Mouse (Mus musculus) stomach, embryonic 15.5 days (tissue): ENCODE measurements around the gene Kctd4. TPM values are rescaled to one million over a fixed set of nuclear protein-coding genes. Genes with fewer than 3 reads are reported as not detected.
A peak's percentile ranks its signal among the peaks of the same experiment; 100 is the strongest.
"Not testable (repeated sequence)": the region's sequence is repeated elsewhere in the genome, so short reads cannot be mapped to it uniquely, and the experiment has no call there.

Experiments used
- ATAC-seq: fragments of 200-750 bp; cut with Nextera tagmentation; 2 replicates; pipeline ENCODE4 v1.8.0; 2017; ENCODE audit warnings: low read depth, moderate number of reproducible peaks, moderate TSS enrichment; ENCODE audit not compliant: insufficient read depth, low FRiP score
- H3K27ac ChIP-seq: fragments of 300-500 bp; sonication (generic); 2 replicates; pipeline ENCODE4 v1.5.1; 2015; ENCODE audit warnings: mild to moderate bottlenecking, inconsistent platforms
- H3K27me3 ChIP-seq: fragments of 300-500 bp; sonication (generic); replicated peaks from 2 replicates; pipeline ENCODE4 v1.6.1; 2015; ENCODE audit warnings: inconsistent platforms
- H3K36me3 ChIP-seq: fragments of 300-500 bp; sonication (generic); 2 replicates; pipeline ENCODE4 v1.6.1; 2015; ENCODE audit warnings: inconsistent platforms
- H3K4me1 ChIP-seq: fragments of 300-500 bp; sonication (generic); 2 replicates; pipeline ENCODE4 v1.6.1; 2015; ENCODE audit warnings: inconsistent platforms
- H3K4me2 ChIP-seq: fragments of 300-500 bp; sonication (generic); 2 replicates; pipeline ENCODE4 v1.6.1; 2015; ENCODE audit warnings: mild to moderate bottlenecking, inconsistent platforms
- H3K4me3 ChIP-seq: fragments of 300-500 bp; sonication (generic); replicated peaks from 2 replicates; pipeline ENCODE4 v1.5.1; 2015; ENCODE audit warnings: inconsistent platforms
- H3K9ac ChIP-seq: fragments of 300-500 bp; sonication (generic); 2 replicates; pipeline ENCODE4 v1.6.1; 2015; ENCODE audit warnings: inconsistent platforms
- H3K9me3 ChIP-seq: fragments of 300-500 bp; sonication (generic); 2 replicates; pipeline ENCODE4 v1.6.1; 2016; ENCODE audit warnings: inconsistent platforms
- WGBS: fragments of 180-500 bp; shearing (Covaris S2); methylation state at CpG from one replicate; pipeline ENCODE4 v1.1.7; 2015; 5-methylcytosine and 5-hydroxymethylcytosine counted together
- polyA plus RNA-seq: library from polyadenylated mRNA; unstranded; fragments of >200 nt; fragmentation: Nextera tagmentation; extraction: Ambion mirVana; gene quantifications from 2 replicates; pipeline ENCODE4 v1.2.1, GENCODE M21; 2015

Kctd4 gene
- 0.27 and 0.40 TPM in 2 replicates for polyA plus RNA-seq

- ATAC-seq: no peak
- H3K36me3 ChIP-seq: no peaks in the 10 kb centered on the region
- H3K27ac ChIP-seq: no peak within 1 kb of the TSS
- H3K4me2 ChIP-seq: no peak within 1 kb of the TSS
- 85% methylated on average over 7 of the region's 7 CpGs for WGBS
- H3K27me3 ChIP-seq: no peaks in the 10 kb centered on the region
- no peak within 1 kb of the TSS for H3K9ac ChIP-seq
- H3K9me3 ChIP-seq: no peaks in the 10 kb centered on the region
- no peak within 1 kb of the TSS for H3K4me3 ChIP-seq
- no peaks in the 10 kb centered on the region for H3K4me1 ChIP-seq
These were observed at the start of gene Kctd4 for GRCm38 (mm10) chr14:75954766-75955165. TSS of gene Kctd4 (plus strand) at chr14:75955009.

- no peak overlapping the region for H3K27ac ChIP-seq
- WGBS: 85% methylated on average over 8 of the region's 8 CpGs
- no peak for ATAC-seq
These were observed 47.9 kb upstream of the Kctd4 start for GRCm38 (mm10) chr14:75906931-75907330.

GRCm38 (mm10) chr14:75911968-75912367 is 42.8 kb upstream of the Kctd4 start:
- H3K4me2 ChIP-seq: no peak overlapping the region
- H3K4me1 ChIP-seq: no peaks in the 10 kb centered on the region
- H3K27ac ChIP-seq: no peak overlapping the region
- H3K36me3 ChIP-seq: no peaks in the 10 kb centered on the region
- no peaks in the 10 kb centered on the region for H3K27me3 ChIP-seq
- no peak overlapping the region for H3K9ac ChIP-seq
- WGBS: 84% methylated on average over 6 of the region's 6 CpGs
- H3K9me3 ChIP-seq: no peaks in the 10 kb centered on the region
- no peak overlapping the region for H3K4me3 ChIP-seq
- ATAC-seq: no peak

More at GRCm38 (mm10) chr14:75906931-75907330, 47.9 kb upstream of the Kctd4 start:
- no peaks in the 10 kb centered on the region for H3K9me3 ChIP-seq
- no peaks in the 10 kb centered on the region for H3K4me1 ChIP-seq
- no peaks in the 10 kb centered on the region for H3K27me3 ChIP-seq
- H3K9ac ChIP-seq: no peak overlapping the region
- no peak overlapping the region for H3K4me2 ChIP-seq
- H3K36me3 ChIP-seq: peaks cover 8% of the 10 kb centered on the region
- H3K4me3 ChIP-seq: no peak overlapping the region

GRCm38 (mm10) chr14:75912665-75913064 is 42.1 kb upstream of the Kctd4 start:
- no peak overlapping the region for H3K9ac ChIP-seq
- H3K27ac ChIP-seq: no peak overlapping the region
- H3K4me3 ChIP-seq: no peak overlapping the region
- no peaks in the 10 kb centered on the region for H3K27me3 ChIP-seq
- no peaks in the 10 kb centered on the region for H3K36me3 ChIP-seq
- 72% methylated on average over 2 of the region's 2 CpGs for WGBS
- H3K4me2 ChIP-seq: no peak overlapping the region
- ATAC-seq: peak; percentile 82
- no peaks in the 10 kb centered on the region for H3K9me3 ChIP-seq
- H3K4me1 ChIP-seq: no peaks in the 10 kb centered on the region

GRCm38 (mm10) chr14:75923314-75924052 is 31.3 kb upstream of the Kctd4 start:
- Histone ChIP-seq H3K9me3 (no peaks in the 10 kb centered on the region), H3K4me1 (no peaks in the 10 kb centered on the region), H3K9ac (no peak overlapping the region), H3K27ac (no peak overlapping the region), H3K36me3 (no peaks in the 10 kb centered on the region), H3K4me2 (no peak overlapping the region), H3K4me3 (no peak overlapping the region), H3K27me3 (no peaks in the 10 kb centered on the region)
- ATAC-seq: peak; percentile 27; the same call in 1 of the 2 replicates
- WGBS: 89% methylated on average over 1 of the region's 1 CpGs

- not testable (repeated sequence) for H3K4me3 ChIP-seq, H3K9ac ChIP-seq, H3K9me3 ChIP-seq, H3K27me3 ChIP-seq, ATAC-seq, H3K4me2 ChIP-seq, H3K27ac ChIP-seq, H3K36me3 ChIP-seq, H3K4me1 ChIP-seq
- 89% methylated on average over 8 of the region's 8 CpGs for WGBS
These were observed 25.1 kb upstream of the Kctd4 start for GRCm38 (mm10) chr14:75929713-75930112.

- ATAC-seq: no peak
- Histone ChIP-seq H3K27me3 (no peaks in the 10 kb centered on the region), H3K27ac (no peak overlapping the region), H3K4me1 (no peaks in the 10 kb centered on the region), H3K9me3 (no peaks in the 10 kb centered on the region), H3K9ac (no peak overlapping the region), H3K4me2 (no peak overlapping the region), H3K36me3 (no peaks in the 10 kb centered on the region), H3K4me3 (no peak overlapping the region)
- 94% methylated on average over 23 of the region's 23 CpGs for WGBS
These were observed 23.5 kb upstream of the Kctd4 start for GRCm38 (mm10) chr14:75931266-75931665.

- 80% methylated on average over 2 of the region's 2 CpGs for WGBS
- Histone ChIP-seq H3K36me3 (no peaks in the 10 kb centered on the region), H3K27me3 (no peaks in the 10 kb centered on the region), H3K9me3 (no peaks in the 10 kb centered on the region), H3K27ac (no peak overlapping the region), H3K9ac (no peak overlapping the region), H3K4me1 (no peaks in the 10 kb centered on the region), H3K4me3 (no peak overlapping the region), H3K4me2 (no peak overlapping the region)
- ATAC-seq: no peak
These were observed 20.4 kb upstream of the Kctd4 start for GRCm38 (mm10) chr14:75934359-75934758.

- Histone ChIP-seq H3K27ac (no peak overlapping the region; the same call in 1 of the 2 replicates), H3K9ac (no peak overlapping the region), H3K4me3 (no peak overlapping the region), H3K4me1 (no peaks in the 10 kb centered on the region), H3K9me3 (no peaks in the 10 kb centered on the region), H3K4me2 (no peak overlapping the region), H3K36me3 (no peaks in the 10 kb centered on the region), H3K27me3 (no peaks in the 10 kb centered on the region)
- no peak for ATAC-seq
- WGBS: 34% methylated on average over 1 of the region's 1 CpGs
These were observed 17.1 kb upstream of the Kctd4 start for GRCm38 (mm10) chr14:75937714-75938113.

- 98% methylated on average over 1 of the region's 1 CpGs for WGBS
- H3K4me3 ChIP-seq: no peak overlapping the region
- no peaks in the 10 kb centered on the region for H3K9me3 ChIP-seq
These were observed 13.3 kb upstream of the Kctd4 start for GRCm38 (mm10) chr14:75941500-75941899.

GRCm38 (mm10) chr14:75942365-75942764 is 12.4 kb upstream of the Kctd4 start:
- no peak overlapping the region for H3K27ac ChIP-seq
- H3K4me3 ChIP-seq: no peak overlapping the region
- WGBS: 88% methylated on average over 3 of the region's 3 CpGs

More at GRCm38 (mm10) chr14:75941500-75941899, 13.3 kb upstream of the Kctd4 start:
- Histone ChIP-seq H3K9ac (no peak overlapping the region), H3K4me1 (no peaks in the 10 kb centered on the region), H3K4me2 (no peak overlapping the region), H3K27ac (no peak overlapping the region), H3K36me3 (no peaks in the 10 kb centered on the region), H3K27me3 (no peaks in the 10 kb centered on the region)
- ATAC-seq: no peak

GRCm38 (mm10) chr14:75947674-75948073 is 7.1 kb upstream of the Kctd4 start:
- no peak overlapping the region for H3K4me3 ChIP-seq
- no peak overlapping the region for H3K9ac ChIP-seq
- 61% methylated on average over 3 of the region's 3 CpGs for WGBS
- no peak overlapping the region for H3K27ac ChIP-seq
- H3K36me3 ChIP-seq: no peaks in the 10 kb centered on the region
- no peaks in the 10 kb centered on the region for H3K27me3 ChIP-seq
- no peak overlapping the region for H3K4me2 ChIP-seq
- no peaks in the 10 kb centered on the region for H3K4me1 ChIP-seq
- no peaks in the 10 kb centered on the region for H3K9me3 ChIP-seq
- no peak for ATAC-seq

More at GRCm38 (mm10) chr14:75942365-75942764, 12.4 kb upstream of the Kctd4 start:
- no peaks in the 10 kb centered on the region for H3K4me1 ChIP-seq
- H3K9me3 ChIP-seq: no peaks in the 10 kb centered on the region
- no peak overlapping the region for H3K4me2 ChIP-seq
- no peaks in the 10 kb centered on the region for H3K36me3 ChIP-seq
- H3K27me3 ChIP-seq: no peaks in the 10 kb centered on the region
- H3K9ac ChIP-seq: no peak overlapping the region
- no peak for ATAC-seq
